Mouse (Mus musculus) liver, embryonic 14.5 days (tissue): Measurements from ENCODE around the gene Reln.

Experiments used
- CTCF ChIP-seq: IDR thresholded peaks from 2 replicates; pipeline ENCODE4 v1.5.1; 2016; ENCODE audit warnings: antibody characterized with exemption, low read depth, control low read depth
- EP300 ChIP-seq: IDR thresholded peaks from 2 replicates; pipeline ENCODE4 v1.6.1; 2016; ENCODE audit warnings: antibody characterized with exemption, low read depth

GRCm38 (mm10) chr5:21947610-21948381 is 396.7 kb downstream of the Reln start:
- TF ChIP-seq CTCF, result no peak
- no peak for TF ChIP-seq EP300
